Mouse (Mus musculus) intestine, embryonic 14.5 days (tissue): ENCODE data around the gene Mmp24. TPM values are rescaled to one million over a fixed set of nuclear protein-coding genes. Genes with fewer than 3 reads are reported as not detected.
"Not testable (repeated sequence)": the region's sequence is repeated elsewhere in the genome, so short reads cannot be mapped to it uniquely, and the experiment has no call there.

Experiments used
- ATAC-seq: fragments of 200-750 bp; cut with Nextera tagmentation; replicated peaks from 2 replicates; pipeline ENCODE4 v1.8.0; 2017; ENCODE audit warnings: low read depth, moderate number of reproducible peaks, moderate TSS enrichment, moderate library complexity; ENCODE audit not compliant: low FRiP score, low TSS enrichment
- DNase-seq: peaks from one replicate; pipeline ENCODE4 v3.0.0-alpha.2; 2018; ENCODE audit warnings: low spot score
- H3K27ac ChIP-seq: fragments of 300-500 bp; sonication (generic); 2 replicates; pipeline ENCODE4 v1.5.1; 2014; ENCODE audit warnings: low read depth, mild to moderate bottlenecking, control low read depth
- H3K27me3 ChIP-seq: fragments of 300-500 bp; sonication (generic); replicated peaks from 2 replicates; pipeline ENCODE4 v1.6.1; 2014; ENCODE audit warnings: low read length, control low read depth; ENCODE audit not compliant: control insufficient read depth, insufficient read depth
- H3K36me3 ChIP-seq: fragments of 300-500 bp; sonication (generic); 2 replicates; pipeline ENCODE4 v1.6.1; 2014; ENCODE audit warnings: low read length, control low read depth; ENCODE audit not compliant: control insufficient read depth, insufficient read depth
- H3K4me1 ChIP-seq: fragments of 300-500 bp; sonication (generic); replicated peaks from 2 replicates; pipeline ENCODE4 v1.6.1; 2014; ENCODE audit warnings: low read length, control low read depth, mixed read lengths; ENCODE audit not compliant: control insufficient read depth, insufficient read depth
- H3K4me2 ChIP-seq: fragments of 300-500 bp; sonication (generic); 2 replicates; pipeline ENCODE4 v1.6.1; 2014; ENCODE audit warnings: low read length
- H3K4me3 ChIP-seq: fragments of 300-500 bp; sonication (generic); 2 replicates; pipeline ENCODE4 v1.5.1; 2014; ENCODE audit warnings: low read depth, low read length, control low read depth, mixed read lengths
- H3K9ac ChIP-seq: fragments of 300-500 bp; sonication (generic); 2 replicates; pipeline ENCODE4 v1.6.1; 2014; ENCODE audit warnings: mild to moderate bottlenecking, low read length
- H3K9me3 ChIP-seq: fragments of 300-500 bp; sonication (generic); 2 replicates; pipeline ENCODE4 v1.6.1; 2016; ENCODE audit warnings: low read length, control low read depth; ENCODE audit not compliant: control insufficient read depth
- WGBS: fragments of 180-500 bp; shearing (Covaris S2); extraction: QIAGEN DNeasy Blood & Tissue Kit; methylation state at CpG from one replicate; pipeline ENCODE4 v1.1.7; 2014; 5-methylcytosine and 5-hydroxymethylcytosine counted together
- polyA plus RNA-seq: library from polyadenylated mRNA; unstranded; fragments of >200 nt; fragmentation: Nextera tagmentation; extraction: Ambion mirVana; gene quantifications from 2 replicates; pipeline ENCODE4 v1.2.1, GENCODE M21; 2014

Mmp24 gene
- polyA plus RNA-seq, 1 experiment from 2014 or later = 0.55 TPM

DNA sequence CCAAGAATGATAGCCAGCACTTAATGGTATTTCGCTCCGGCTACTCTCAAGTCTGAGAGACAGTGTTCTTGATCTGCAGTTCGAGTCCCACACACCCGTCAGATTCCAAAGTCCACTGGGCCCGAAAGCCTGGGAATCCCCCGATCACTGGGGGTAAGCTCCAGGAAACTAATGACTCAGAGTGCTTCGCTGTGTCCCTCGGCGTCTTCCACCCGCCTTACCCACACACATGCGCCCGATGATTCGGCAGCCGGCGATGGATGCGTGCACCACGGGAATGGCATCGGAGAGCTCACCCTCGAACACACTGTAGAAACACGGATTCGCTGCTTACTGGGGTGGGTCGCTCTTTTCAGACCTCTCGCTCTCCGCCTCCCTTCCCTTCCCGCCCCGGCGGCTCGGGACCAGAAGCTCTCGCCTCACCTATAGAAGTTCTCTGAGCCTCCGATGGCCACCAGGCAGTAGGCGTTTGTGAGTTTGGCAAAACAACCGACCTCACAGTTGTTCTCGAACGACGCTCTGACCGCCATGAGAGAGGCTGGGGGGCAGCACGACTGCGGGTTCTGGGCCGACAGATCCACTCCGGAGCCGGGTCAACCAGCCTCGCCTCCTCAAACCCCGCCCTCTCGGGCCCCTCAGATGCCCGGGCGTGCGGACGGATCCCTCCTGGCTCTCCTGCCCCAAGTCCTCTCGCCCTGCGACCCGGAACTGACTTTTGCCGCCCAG, 50.9 kb downstream of the Mmp24 start:
- peak overlapping the region; percentile 97 for H3K4me3 ChIP-seq
- peak overlapping the region; percentile 67 for H3K9ac ChIP-seq
- peaks cover 33% of the 10 kb centered on the region for H3K36me3 ChIP-seq
- no peaks in the 10 kb centered on the region for H3K9me3 ChIP-seq
- peak overlapping the region; percentile 74 for H3K27ac ChIP-seq
- 1% methylated on average over 52 of the region's 52 CpGs for WGBS
- ATAC-seq (peak; percentile 12; the same call in 1 of the 2 replicates), DNase-seq (peak; percentile 71)
- H3K4me2 ChIP-seq = peak overlapping the region; percentile 90
- H3K4me1 ChIP-seq = peaks cover 21% of the 10 kb centered on the region
- no peaks in the 10 kb centered on the region for H3K27me3 ChIP-seq

DNA sequence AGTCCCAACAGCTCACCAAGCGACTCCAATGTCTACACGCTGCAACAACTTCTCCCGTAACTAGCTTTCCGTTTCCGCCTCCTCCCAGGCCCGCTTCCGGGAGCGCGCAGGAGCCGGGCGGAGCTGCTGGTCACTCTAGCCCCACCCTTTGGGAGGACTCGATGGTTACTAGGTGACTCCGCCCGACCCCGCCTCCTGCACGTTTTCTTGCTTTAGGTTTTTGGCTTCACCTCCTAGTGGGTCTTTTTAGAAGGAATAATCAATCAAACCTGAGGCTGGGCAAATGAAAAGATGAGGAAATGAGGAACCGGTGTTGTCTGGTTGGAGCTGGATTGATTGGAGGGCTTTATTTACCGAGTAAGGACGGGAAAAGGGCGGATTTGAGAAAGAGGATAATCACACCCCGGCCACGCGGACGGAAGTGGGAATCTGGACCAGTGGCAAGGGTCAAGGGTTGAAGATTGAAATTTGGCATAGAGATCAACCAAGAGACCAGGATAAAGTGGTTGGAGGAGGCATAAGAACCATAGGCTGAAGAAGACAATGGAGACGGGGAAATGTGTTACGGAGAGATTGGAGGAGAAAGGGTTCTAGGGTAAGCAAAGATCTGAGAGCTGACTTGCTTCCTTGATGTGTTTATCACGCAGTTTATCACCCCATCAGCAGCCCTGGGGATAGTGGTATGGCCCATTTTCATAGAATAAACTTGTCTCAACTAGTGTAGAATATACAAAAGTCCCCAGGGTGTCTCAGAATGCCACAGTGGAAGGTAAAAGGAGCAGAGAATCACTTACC, 51.7 kb downstream of the Mmp24 start, which contains the start of gene Eif6:
Eif6 (minus strand) TSS at position 296 of the 795 bp plus-strand sequence.
- peaks cover 21% of the 10 kb centered on the region for H3K4me1 ChIP-seq
- peak within 1 kb of the TSS; percentile 67 for H3K9ac ChIP-seq
- H3K4me3 ChIP-seq = peak within 1 kb of the TSS; percentile 97
- peak within 1 kb of the TSS; percentile 90 for H3K4me2 ChIP-seq
- peak within 1 kb of the TSS; percentile 74 for H3K27ac ChIP-seq
- DNase-seq (peak; percentile 93), ATAC-seq (peak; percentile 89)
- 3% methylated on average over 27 of the region's 27 CpGs for WGBS
- H3K9me3 ChIP-seq = no peaks in the 10 kb centered on the region
- no peaks in the 10 kb centered on the region for H3K27me3 ChIP-seq
- H3K36me3 ChIP-seq = peaks cover 26% of the 10 kb centered on the region

DNA sequence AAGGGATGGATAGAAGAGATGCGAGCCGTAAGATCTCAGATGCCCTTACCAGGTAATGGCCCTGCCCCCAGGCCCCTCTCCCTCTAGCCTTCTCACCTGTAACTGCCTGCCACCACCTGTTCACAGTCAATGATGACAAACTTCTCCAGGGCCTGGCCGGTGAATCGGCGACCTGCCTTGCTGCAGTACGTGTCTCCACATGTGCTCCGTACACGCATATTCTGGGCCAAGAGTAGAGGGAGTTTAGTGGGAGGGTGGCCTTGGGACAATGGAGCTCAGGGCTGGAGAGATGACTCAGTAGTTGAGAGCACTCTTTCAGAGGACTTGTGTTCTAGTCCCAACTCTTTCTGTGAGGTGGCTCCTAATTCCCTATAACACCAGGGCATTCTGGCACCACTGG, 55.7 kb downstream of the Mmp24 start:
- no peaks in the 10 kb centered on the region for H3K9me3 ChIP-seq
- 88% methylated on average over 8 of the region's 8 CpGs for WGBS
- H3K27me3 ChIP-seq = no peaks in the 10 kb centered on the region
- peaks cover 12% of the 10 kb centered on the region for H3K4me1 ChIP-seq
- no peak overlapping the region for H3K27ac ChIP-seq
- ATAC-seq (no peak), DNase-seq (no peak)
- H3K36me3 ChIP-seq = no peaks in the 10 kb centered on the region
- no peak overlapping the region for H3K9ac ChIP-seq
- no peak overlapping the region for H3K4me3 ChIP-seq
- no peak overlapping the region for H3K4me2 ChIP-seq

DNA sequence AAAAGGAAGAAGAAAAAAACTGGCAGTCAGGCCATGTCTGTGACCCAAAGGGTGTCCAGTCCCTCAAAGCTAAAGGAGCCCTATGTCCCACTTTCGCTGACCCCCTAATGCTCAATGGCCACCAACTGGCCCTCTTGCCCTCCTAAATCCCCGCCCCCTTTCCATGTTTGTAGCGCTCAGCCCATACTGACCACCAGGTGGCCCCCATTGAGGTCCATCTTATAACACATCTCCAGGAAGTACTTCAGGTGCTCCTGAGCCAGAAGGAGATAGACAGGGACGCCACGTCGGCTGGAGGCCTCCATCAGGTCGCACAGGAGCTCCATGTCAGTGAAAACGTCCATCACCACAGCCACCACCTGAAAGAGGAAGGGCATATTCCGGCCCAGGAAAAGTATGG, 56.2 kb downstream of the Mmp24 start:
- DNase-seq (no peak), ATAC-seq (no peak)
- Histone ChIP-seq H3K27ac (no peak overlapping the region), H3K9ac (no peak overlapping the region), H3K36me3 (no peaks in the 10 kb centered on the region), H3K4me2 (no peak overlapping the region), H3K4me3 (no peak overlapping the region), H3K9me3 (no peaks in the 10 kb centered on the region), H3K27me3 (no peaks in the 10 kb centered on the region), H3K4me1 (peaks cover 12% of the 10 kb centered on the region; the same call in 1 of the 2 replicates)
- 58% methylated on average over 9 of the region's 9 CpGs for WGBS

DNA sequence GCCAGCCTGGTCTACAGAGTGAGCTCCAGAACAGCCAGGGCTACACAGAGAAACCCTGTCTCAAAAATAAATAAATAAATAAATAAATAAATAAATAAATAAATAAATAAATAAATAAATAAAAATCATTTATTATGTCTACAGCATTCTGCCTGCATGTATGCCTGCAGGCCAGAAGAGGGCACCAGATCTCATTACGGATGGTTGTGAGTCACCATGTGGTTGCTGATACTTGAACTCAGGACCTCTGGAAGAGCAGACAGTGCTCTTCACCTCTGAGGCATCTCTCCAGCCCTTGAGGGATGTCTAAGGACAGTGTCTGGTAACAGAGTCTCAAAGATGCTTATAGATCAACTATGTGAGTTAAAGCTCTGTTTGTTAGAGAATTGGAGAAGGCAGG, 56.9 kb downstream of the Mmp24 start:
- not testable (repeated sequence) for H3K9ac ChIP-seq, H3K36me3 ChIP-seq, ATAC-seq, DNase-seq, H3K9me3 ChIP-seq, H3K27me3 ChIP-seq, H3K27ac ChIP-seq, H3K4me3 ChIP-seq, H3K4me1 ChIP-seq, H3K4me2 ChIP-seq
- 68% methylated on average over 1 of the region's 1 CpGs for WGBS

DNA sequence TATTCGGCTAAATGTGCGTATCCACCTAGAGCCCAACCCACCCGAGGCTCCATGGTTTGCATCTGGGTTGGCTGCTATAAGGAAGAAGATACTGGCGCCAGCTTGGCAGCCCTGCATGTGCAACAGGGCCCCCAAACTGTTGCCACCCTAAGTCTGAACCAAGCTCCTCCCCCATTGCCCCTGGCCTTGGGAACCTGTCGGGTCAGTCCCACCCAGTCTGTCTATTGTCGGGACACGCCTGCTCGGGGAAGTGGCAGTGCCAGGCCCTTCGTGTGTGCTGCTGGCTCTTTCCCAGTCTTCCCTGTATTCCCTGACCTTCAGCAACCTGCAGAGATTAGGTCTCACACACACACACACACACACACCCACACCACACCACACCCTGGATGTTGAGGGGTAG, 59.6 kb downstream of the Mmp24 start, which contains the start of gene Fam83c:
Fam83c (minus strand) TSS at position 123 of the 400 bp plus-strand sequence.
- DNase-seq (no peak), ATAC-seq (no peak)
- Histone ChIP-seq H3K36me3 (no peaks in the 10 kb centered on the region), H3K27ac (no peak within 1 kb of the TSS), H3K27me3 (no peaks in the 10 kb centered on the region), H3K9me3 (no peaks in the 10 kb centered on the region), H3K9ac (no peak within 1 kb of the TSS), H3K4me2 (no peak within 1 kb of the TSS), H3K4me1 (no peaks in the 10 kb centered on the region), H3K4me3 (no peak within 1 kb of the TSS)
- 63% methylated on average over 9 of the region's 9 CpGs for whole genome bisulfite sequencing

DNA sequence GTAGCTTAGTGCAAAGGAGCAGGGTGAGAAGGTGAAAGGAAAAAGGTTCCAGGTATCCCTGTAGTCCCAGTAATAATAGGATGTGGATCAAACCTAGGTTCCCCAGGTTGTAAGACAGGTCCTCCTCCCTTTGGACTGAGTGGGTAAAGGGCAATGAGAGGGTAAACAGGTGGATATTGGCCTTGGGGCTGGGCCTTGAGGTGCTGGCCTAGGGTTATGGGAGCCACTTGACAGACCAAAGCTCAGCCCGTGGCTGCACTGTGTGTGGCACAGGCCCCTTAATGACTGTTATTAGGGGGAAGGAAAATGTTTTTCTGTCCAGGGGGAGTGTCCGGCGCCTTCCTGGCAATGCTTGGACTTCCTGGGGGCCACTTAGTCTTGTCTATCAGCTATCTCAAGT, 62.8 kb downstream of the Mmp24 start:
- Histone ChIP-seq H3K4me3 (no peak overlapping the region), H3K9me3 (no peaks in the 10 kb centered on the region), H3K36me3 (no peaks in the 10 kb centered on the region), H3K9ac (no peak overlapping the region), H3K4me2 (no peak overlapping the region), H3K27ac (no peak overlapping the region), H3K27me3 (no peaks in the 10 kb centered on the region), H3K4me1 (no peaks in the 10 kb centered on the region)
- WGBS = 63% methylated on average over 3 of the region's 3 CpGs
- no peak for ATAC-seq
- DNase-seq = no peak

DNA sequence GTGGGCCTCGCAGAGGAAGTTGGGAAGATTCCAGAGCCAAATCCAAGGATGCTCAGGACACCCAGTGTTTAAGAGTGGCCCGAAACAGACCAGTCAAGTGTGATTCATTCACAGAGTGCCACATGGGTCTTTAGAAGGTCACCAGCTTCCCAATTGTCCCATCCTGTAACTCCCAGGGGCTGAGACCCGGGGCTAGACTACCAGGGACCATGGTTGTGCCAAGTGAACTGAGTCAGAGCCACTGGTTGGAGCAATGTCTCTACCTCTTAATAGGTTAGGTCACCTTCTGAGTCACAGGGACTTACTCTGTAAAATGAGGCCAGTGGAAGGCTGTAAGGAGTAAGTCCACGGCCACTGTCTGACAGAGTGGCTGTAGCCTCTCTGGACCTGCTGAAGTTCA, 63.8 kb downstream of the Mmp24 start:
- no peak for DNase-seq
- H3K27me3 ChIP-seq = no peaks in the 10 kb centered on the region
- H3K27ac ChIP-seq = no peak overlapping the region
- no peak overlapping the region for H3K9ac ChIP-seq
- no peak for ATAC-seq
- H3K4me3 ChIP-seq = no peak overlapping the region
- no peaks in the 10 kb centered on the region for H3K9me3 ChIP-seq
- no peaks in the 10 kb centered on the region for H3K36me3 ChIP-seq
- H3K4me1 ChIP-seq = no peaks in the 10 kb centered on the region
- whole genome bisulfite sequencing = 80% methylated on average over 4 of the region's 4 CpGs
- H3K4me2 ChIP-seq = no peak overlapping the region
